Mouse (Mus musculus) kidney, embryonic 14.5 days (tissue): ENCODE data around the gene Ccdc96. TPM values are rescaled to one million over a fixed set of nuclear protein-coding genes. Genes with fewer than 3 reads are reported as not detected.

Experiments
- polyA plus RNA-seq: library from polyadenylated mRNA; unstranded; fragments of >200 nt; fragmentation: Nextera tagmentation; extraction: Ambion mirVana; gene quantifications from 2 replicates; pipeline ENCODE4 v1.2.1, GENCODE M21; 2014

The Ccdc96 gene
- polyA plus RNA-seq, 1 experiment from 2014 or later, result 0.58 TPM

Other genes with a start within 250 kb of the Ccdc96 start
- 7.1 and 10.3 TPM in 2 replicates for gene Sorcs2, start 86.4 kb upstream of the Ccdc96 start, polyA plus RNA-seq
- 60.1 and 61.8 TPM in 2 replicates for gene Grpel1, start 19.6 kb upstream of the Ccdc96 start, polyA plus RNA-seq
- gene Tada2b, start 303 bp upstream of the Ccdc96 start, polyA plus RNA-seq, result 3.4 and 3.8 TPM in 2 replicates
- 27.7 and 49.9 TPM in 2 replicates for gene Tbc1d14, start 108.7 kb downstream of the Ccdc96 start, polyA plus RNA-seq
- 17.7 and 30.7 TPM in 2 replicates for gene D5Ertd579e, start 211.4 kb downstream of the Ccdc96 start, polyA plus RNA-seq